Mouse (Mus musculus) heart, adult 8-10 months (tissue): ENCODE results near the gene Wipi2. TPM values are rescaled to one million over a fixed set of nuclear protein-coding genes. Genes with fewer than 3 reads are reported as not detected.

Experiments
- DNase-seq: peaks from one replicate; pipeline ENCODE4 v3.0.0; 2022; ENCODE audit warnings: low spot score
- total RNA-seq, 4 experiments: library from RNA; stranded (reverse); gene quantifications; 2 replicates each; pipeline ENCODE4 v1.2.4; 2022

The Wipi2 gene
- 10 to 100 TPM; 35.6 to 39.5 (median 36.9) TPM for total RNA-seq

- no peak for DNase-seq
Measured at GRCm38 (mm10) chr5:142627398-142627797, at the start of gene Wipi2. Wipi2 (plus strand) TSS chr5:142627698.

GRCm38 (mm10) chr5:142578192-142578591 lies 49.3 kb upstream of the Wipi2 start:
- no peak for DNase-seq

GRCm38 (mm10) chr5:142581517-142581916 lies 46.0 kb upstream of the Wipi2 start:
- DNase-seq, result no peak

GRCm38 (mm10) chr5:142583616-142584126 lies 43.8 kb upstream of the Wipi2 start:
- no peak for DNase-seq

- DNase-seq, result no peak
Measured at GRCm38 (mm10) chr5:142590953-142591616, 36.4 kb upstream of the Wipi2 start.

GRCm38 (mm10) chr5:142595698-142596097 lies 31.8 kb upstream of the Wipi2 start:
- no peak for DNase-seq

GRCm38 (mm10) chr5:142596723-142597122 lies 30.8 kb upstream of the Wipi2 start:
- no peak for DNase-seq

- DNase-seq, result no peak
Measured at GRCm38 (mm10) chr5:142597648-142598390, 29.7 kb upstream of the Wipi2 start.

- no peak for DNase-seq
Measured at GRCm38 (mm10) chr5:142604379-142604778, 23.1 kb upstream of the Wipi2 start.

- no peak for DNase-seq
Measured at GRCm38 (mm10) chr5:142605288-142605687, 22.2 kb upstream of the Wipi2 start.

- no peak for DNase-seq
Measured at GRCm38 (mm10) chr5:142608259-142608988, 19.1 kb upstream of the Wipi2 start, which contains the start of gene Mmd2. Mmd2 (minus strand) TSS chr5:142608800.

- DNase-seq, result no peak
Measured at GRCm38 (mm10) chr5:142608989-142609325, 18.5 kb upstream of the Wipi2 start.

GRCm38 (mm10) chr5:142610362-142610761 lies 17.1 kb upstream of the Wipi2 start:
- no peak for DNase-seq

GRCm38 (mm10) chr5:142614513-142614912 lies 13.0 kb upstream of the Wipi2 start:
- no peak for DNase-seq

GRCm38 (mm10) chr5:142615638-142616037 lies 11.9 kb upstream of the Wipi2 start:
- no peak for DNase-seq

GRCm38 (mm10) chr5:142616326-142616725 lies 11.2 kb upstream of the Wipi2 start:
- no peak for DNase-seq

- DNase-seq, result no peak
Measured at GRCm38 (mm10) chr5:142619866-142620265, 7.6 kb upstream of the Wipi2 start.

GRCm38 (mm10) chr5:142621421-142621820 lies 6.1 kb upstream of the Wipi2 start:
- no peak for DNase-seq

GRCm38 (mm10) chr5:142622134-142622533 lies 5.4 kb upstream of the Wipi2 start:
- DNase-seq, result no peak

GRCm38 (mm10) chr5:142623080-142623479 lies 4.4 kb upstream of the Wipi2 start:
- DNase-seq, result no peak

GRCm38 (mm10) chr5:142628726-142629662 lies 1.5 kb downstream of the Wipi2 start:
- peak; percentile 96 for DNase-seq
